Comparison of ENCODE assay signal across 9 mouse cellular contexts in genomic region chr3:127322870-127323269, GRCm38 (mm10).
A peak's percentile ranks its signal among the peaks of the same experiment; 100 is the strongest.
DNase-seq lines count a peak whose midpoint lies in the region; ATAC-seq and TF ChIP-seq lines count a peak whose summit lies in the region.
"Had no signal": no experiment of that assay in that cellular context is flagged by ENCODE, and none has a peak within 500 bp of the region (broad histone marks: within the 10 kb centered on the region; RNA-seq: fewer than 3 reads in every experiment).

No protein-coding gene starts in this region.

- no peaks in the 10 kb centered on the region for H3K27me3 ChIP-seq in kidney, embryonic 15.5 days
- H3K27me3 ChIP-seq in G1E (ENCODE audit: insufficient read depth, low read length): no peaks in the 10 kb centered on the region
- H3K27me3 ChIP-seq in intestine, embryonic 16.5 days (replicated peaks; ENCODE audit: control insufficient read depth, insufficient read depth, low read length): no peaks in the 10 kb centered on the region
- H3K27me3 ChIP-seq: midbrain, embryonic 12.5 days had no signal

- no peaks in the 10 kb centered on the region for H3K4me1 ChIP-seq in kidney, embryonic 15.5 days
- H3K4me1 ChIP-seq in G1E (ENCODE audit: insufficient read depth, low read depth, low read length): peaks cover 56% of the 10 kb centered on the region
- H3K4me1 ChIP-seq in intestine, embryonic 16.5 days (ENCODE audit: control insufficient read depth, insufficient read depth, low read length): no peaks in the 10 kb centered on the region
- H3K4me1 ChIP-seq: midbrain, embryonic 12.5 days had no signal

- no peaks in the 10 kb centered on the region for H3K9me3 ChIP-seq in kidney, embryonic 15.5 days (replicated peaks)
- no peaks in the 10 kb centered on the region for H3K9me3 ChIP-seq in G1E (replicated peaks)
- H3K9me3 ChIP-seq in intestine, embryonic 16.5 days (ENCODE audit: control insufficient read depth, low read length): no peaks in the 10 kb centered on the region
- H3K9me3 ChIP-seq: midbrain, embryonic 12.5 days had no signal

- H3K27ac ChIP-seq in kidney, embryonic 15.5 days: no peak overlapping the region
- no peak overlapping the region for H3K27ac ChIP-seq in intestine, embryonic 16.5 days (ENCODE audit: low read length)
- H3K27ac ChIP-seq: midbrain, embryonic 12.5 days had no signal

- no peak overlapping the region for H3K9ac ChIP-seq in kidney, embryonic 15.5 days
- H3K9ac ChIP-seq in intestine, embryonic 16.5 days (ENCODE audit: low read depth, low read length): no peak overlapping the region
- H3K9ac ChIP-seq: midbrain, embryonic 12.5 days had no signal

- ATAC-seq in kidney, embryonic 15.5 days (replicated peaks; ENCODE audit: low FRiP score): peak; percentile 46; the same call in 1 of the 2 replicates
- no peak for ATAC-seq in G1E (ENCODE audit: extremely low read depth, insufficient number of reproducible peaks, low FRiP score, poor library complexity, severe bottlenecking)
- peak; percentile 31; the same call in 1 of the 2 replicates for ATAC-seq in intestine, embryonic 16.5 days
- peak; percentile 58 for ATAC-seq in megakaryocyte, adult 5-6 weeks (ENCODE audit: poor library complexity, severe bottlenecking)

- TF ChIP-seq CTCF in G1E (IDR thresholded peaks at IDR 0.05; ENCODE audit: low read depth, low read length): peak; percentile 29; the same call in 1 of the 2 replicates

- H3K4me2 ChIP-seq in kidney, embryonic 15.5 days: no peak overlapping the region
- H3K4me2 ChIP-seq in intestine, embryonic 16.5 days (ENCODE audit: low read depth, low read length): no peak overlapping the region
- H3K4me2 ChIP-seq: midbrain, embryonic 12.5 days had no signal

- DNase-seq in kidney, adult 11 months: no peak
- DNase-seq in B cell, adult 2 months: peak; percentile 41 to 49
- DNase-seq in G1E (ENCODE audit: low spot score): no peak
- DNase-seq in cerebellum, postnatal 14 days: peak; percentile 81 to 85
- DNase-seq in gastrocnemius, adult 8-10 months (ENCODE audit: low spot score in 2 of 2): no peak

- H3K4me3 ChIP-seq in kidney, embryonic 15.5 days (replicated peaks): no peak overlapping the region
- H3K4me3 ChIP-seq in G1E (ENCODE audit: low read depth, low read length): no peak overlapping the region
- no peak overlapping the region for H3K4me3 ChIP-seq in intestine, embryonic 16.5 days (ENCODE audit: low read length)
- H3K4me3 ChIP-seq: midbrain, embryonic 12.5 days had no signal

- H3K36me3 ChIP-seq in kidney, embryonic 15.5 days: no peaks in the 10 kb centered on the region
- H3K36me3 ChIP-seq in G1E (replicated peaks): peaks cover 2% of the 10 kb centered on the region
- H3K36me3 ChIP-seq in intestine, embryonic 16.5 days (ENCODE audit: control insufficient read depth, insufficient read depth, low read length): no peaks in the 10 kb centered on the region
- H3K36me3 ChIP-seq: midbrain, embryonic 12.5 days had no signal

Comparison
In these comparisons a context has a peak if more than half of its experiments do, and no peak if none do; other contexts are left out.
1. DNase-seq: peak in B cell, adult 2 months (2 of 2) and cerebellum, postnatal 14 days (2 of 2); none in kidney, adult 11 months (single experiment), G1E (single experiment) and gastrocnemius, adult 8-10 months (0 of 2).